Mouse (Mus musculus) limb, embryonic 11.5 days (tissue): ENCODE results near the gene Pkn3. TPM values are rescaled to one million over a fixed set of nuclear protein-coding genes. Genes with fewer than 3 reads are reported as not detected.

ENCODE experiments used
- ATAC-seq: fragments of 200-750 bp; cut with Nextera tagmentation; 2 replicates; pipeline ENCODE4 v1.8.0; 2017; ENCODE audit warnings: low read depth; ENCODE audit not compliant: insufficient number of reproducible peaks, low FRiP score, low TSS enrichment
- DNase-seq: peaks from one replicate; pipeline ENCODE4 v3.0.0-alpha.2; 2015; ENCODE audit warnings: low spot score
- H3K27ac ChIP-seq: fragments of 300-500 bp; sonication (generic); replicated peaks from 2 replicates; pipeline ENCODE4 v1.5.1; 2014; ENCODE audit warnings: low read depth, mild to moderate bottlenecking, low read length
- H3K27me3 ChIP-seq: fragments of 300-500 bp; sonication (generic); 2 replicates; pipeline ENCODE4 v1.6.1; 2014; ENCODE audit warnings: mild to moderate bottlenecking, low read length, mixed read lengths; ENCODE audit not compliant: control insufficient read depth, insufficient read depth
- H3K36me3 ChIP-seq: fragments of 300-500 bp; sonication (generic); 2 replicates; pipeline ENCODE4 v1.6.1; 2014; ENCODE audit warnings: mild to moderate bottlenecking, low read length, moderate library complexity, mixed read lengths; ENCODE audit not compliant: control insufficient read depth, insufficient read depth
- H3K4me1 ChIP-seq: fragments of 300-500 bp; sonication (generic); 2 replicates; pipeline ENCODE4 v1.6.1; 2014; ENCODE audit warnings: low read length, mixed read lengths; ENCODE audit not compliant: control insufficient read depth, insufficient read depth
- H3K4me2 ChIP-seq: fragments of 300-500 bp; sonication (generic); 2 replicates; pipeline ENCODE4 v1.6.1; 2014; ENCODE audit warnings: low read depth, mild to moderate bottlenecking, moderate library complexity; ENCODE audit not compliant: severe bottlenecking
- H3K4me3 ChIP-seq: fragments of 300-500 bp; sonication (generic); 2 replicates; pipeline ENCODE4 v1.5.1; 2014; ENCODE audit warnings: low read depth, low read length
- H3K9ac ChIP-seq: fragments of 300-500 bp; sonication (generic); 2 replicates; pipeline ENCODE4 v1.6.1; 2014; ENCODE audit warnings: mild to moderate bottlenecking, low read length
- H3K9me3 ChIP-seq: fragments of 300-500 bp; sonication (generic); 2 replicates; pipeline ENCODE4 v1.6.1; 2016; ENCODE audit warnings: low read length; ENCODE audit not compliant: control insufficient read depth
- WGBS: fragments of 180-500 bp; shearing (Covaris S2); extraction: QIAGEN DNeasy Blood & Tissue Kit; methylation state at CpG from one replicate; pipeline ENCODE4 v1.1.7; 2014; 5-methylcytosine and 5-hydroxymethylcytosine counted together
- polyA plus RNA-seq: library from polyadenylated mRNA; unstranded; fragments of >200 nt; fragmentation: Nextera tagmentation; extraction: Ambion mirVana; gene quantifications from 2 replicates; pipeline ENCODE4 v1.2.1, GENCODE M21; 2014

Gene Pkn3
- polyA plus RNA-seq, result 9.0 and 10.6 TPM in 2 replicates

DNA sequence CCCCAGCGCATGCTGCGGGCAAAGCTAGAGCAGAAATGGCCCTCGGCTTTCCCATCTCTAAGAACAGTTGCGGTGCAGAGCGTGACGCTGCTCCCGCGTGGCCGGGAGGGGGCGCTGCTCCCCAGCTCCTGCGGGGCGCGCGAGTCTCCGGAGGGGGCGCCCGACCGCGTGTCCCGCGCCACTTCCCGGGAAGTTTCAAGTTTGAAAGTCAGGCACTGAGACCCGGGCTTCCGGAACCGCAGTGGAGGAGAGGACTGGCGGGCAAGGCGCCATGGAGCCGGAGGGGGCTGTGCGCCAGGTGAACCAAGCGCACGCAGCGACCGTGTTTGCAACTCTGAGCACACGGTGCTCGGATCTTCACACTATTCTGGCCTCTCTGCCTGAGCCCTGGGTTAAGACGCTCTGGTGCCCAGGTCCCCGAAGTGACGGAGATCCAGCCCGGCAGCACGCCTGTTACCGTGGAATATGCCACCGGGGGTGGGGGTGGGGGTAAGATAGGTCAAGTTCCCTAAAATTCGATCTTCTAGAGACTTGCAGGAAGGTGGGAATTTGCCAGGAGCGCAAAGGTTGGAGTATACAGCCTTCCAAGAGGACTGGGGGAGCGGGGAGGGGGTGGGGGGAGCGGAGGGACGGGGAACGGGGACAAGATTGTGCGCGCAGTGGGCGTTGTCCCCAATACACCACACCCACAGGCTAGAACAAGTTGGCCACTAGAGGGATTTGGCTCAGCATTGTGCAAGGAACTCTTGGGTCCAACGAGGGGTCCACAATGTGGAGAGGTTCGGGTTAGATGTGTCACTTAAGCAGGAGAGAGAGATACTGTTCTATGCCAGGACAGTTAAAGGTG, at the start of gene Pkn3:
Gene Pkn3, plus strand, starts transcription at position 183 of the 847 bp plus-strand sequence.
- Histone ChIP-seq H3K4me3 (peak within 1 kb of the TSS; percentile 59), H3K27ac (peak within 1 kb of the TSS; percentile 79), H3K9ac (peak within 1 kb of the TSS; percentile 72), H3K4me2 (peak within 1 kb of the TSS; percentile 91), H3K36me3 (peaks cover 5% of the 10 kb centered on the region; the same call in 1 of the 2 replicates), H3K9me3 (no peaks in the 10 kb centered on the region), H3K27me3 (no peaks in the 10 kb centered on the region), H3K4me1 (peaks cover 11% of the 10 kb centered on the region)
- DNase-seq (peak; percentile 93), ATAC-seq (peak; percentile 72)
- WGBS, result under 1% methylated on average over 53 of the region's 53 CpGs

DNA sequence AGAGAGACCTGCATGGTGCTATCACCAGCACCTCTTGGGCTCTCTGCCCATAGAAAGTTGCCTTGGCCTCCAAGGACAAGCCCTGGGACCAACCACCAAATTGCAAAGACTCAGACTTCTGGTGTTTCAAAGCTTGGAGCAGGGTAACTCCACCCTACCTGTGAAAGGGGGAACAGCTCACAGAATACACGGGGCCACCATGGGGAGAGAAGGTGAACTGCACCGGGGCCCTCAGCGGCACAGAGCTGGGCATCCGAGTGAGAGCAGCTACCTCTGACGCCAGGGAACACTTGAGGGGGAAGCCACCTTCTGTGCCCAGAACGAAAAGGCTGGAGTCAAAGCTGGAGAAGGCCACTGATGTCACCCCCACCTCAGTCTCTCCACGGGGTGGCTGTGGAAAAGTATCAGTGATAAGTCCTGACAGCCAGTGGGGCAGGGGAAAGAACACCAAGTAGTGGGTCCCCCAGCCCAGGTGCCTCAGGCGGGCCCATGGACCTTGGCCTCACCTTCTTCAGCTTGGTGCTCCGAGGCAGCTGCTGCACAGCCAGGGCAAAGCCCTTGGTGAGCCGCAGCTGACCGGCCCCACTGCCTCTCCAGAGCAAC, 45.1 kb upstream of the Pkn3 start:
- no peak overlapping the region for H3K9ac ChIP-seq
- no peaks in the 10 kb centered on the region for H3K4me1 ChIP-seq
- no peak overlapping the region for H3K27ac ChIP-seq
- no peaks in the 10 kb centered on the region for H3K27me3 ChIP-seq
- DNase-seq (peak; percentile 30), ATAC-seq (no peak)
- H3K9me3 ChIP-seq, result no peaks in the 10 kb centered on the region
- peaks cover 27% of the 10 kb centered on the region for H3K36me3 ChIP-seq
- H3K4me3 ChIP-seq, result no peak overlapping the region
- no peak overlapping the region for H3K4me2 ChIP-seq
- WGBS, result 65% methylated on average over 11 of the region's 11 CpGs

DNA sequence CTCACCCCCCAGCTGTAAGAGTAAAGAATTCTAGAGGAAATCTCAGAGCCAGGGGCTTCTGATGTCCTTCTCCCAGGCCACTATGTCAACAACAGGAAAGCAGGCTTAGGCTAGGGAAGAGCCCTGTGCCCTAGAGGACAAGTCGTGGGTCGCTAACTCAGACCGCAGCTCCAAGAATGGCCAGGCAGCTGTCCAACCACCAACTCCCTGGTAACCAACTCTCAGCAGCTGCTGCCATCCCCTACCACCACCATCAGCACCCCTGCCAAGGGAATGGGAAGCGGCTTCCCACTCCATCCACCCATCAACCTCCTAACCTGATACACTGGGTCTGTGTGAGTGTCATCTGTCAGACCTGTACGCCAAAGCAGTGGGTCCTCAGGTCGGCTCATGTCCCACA, 44.5 kb upstream of the Pkn3 start:
- Histone ChIP-seq H3K4me1 (no peaks in the 10 kb centered on the region), H3K27me3 (no peaks in the 10 kb centered on the region), H3K36me3 (peaks cover 23% of the 10 kb centered on the region), H3K27ac (no peak overlapping the region), H3K4me2 (no peak overlapping the region), H3K9me3 (no peaks in the 10 kb centered on the region), H3K9ac (no peak overlapping the region), H3K4me3 (no peak overlapping the region)
- ATAC-seq, result no peak
- 81% methylated on average over 6 of the region's 6 CpGs for WGBS
- DNase-seq, result no peak

DNA sequence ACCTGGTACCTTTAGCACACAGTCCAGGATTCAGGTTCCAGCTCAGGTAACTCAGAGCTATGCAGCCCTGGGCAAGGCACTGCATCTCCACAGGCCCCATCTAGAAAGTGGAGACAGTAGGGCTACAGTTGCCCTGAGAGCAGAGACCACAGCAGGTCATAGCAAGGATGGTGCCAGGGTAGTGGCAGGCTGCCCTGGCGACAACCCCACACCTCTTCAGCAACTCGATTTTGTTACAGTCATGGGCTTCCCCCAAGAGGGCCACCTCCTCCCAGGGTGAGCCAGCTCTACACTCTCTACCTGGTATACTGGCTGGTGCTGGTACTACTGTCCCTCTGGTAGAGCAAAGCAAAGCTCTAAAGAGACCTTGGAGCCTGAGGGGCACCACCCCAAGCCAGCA, 39.7 kb upstream of the Pkn3 start:
- Histone ChIP-seq H3K4me1 (no peaks in the 10 kb centered on the region), H3K4me2 (no peak overlapping the region), H3K36me3 (no peaks in the 10 kb centered on the region), H3K9me3 (no peaks in the 10 kb centered on the region), H3K4me3 (no peak overlapping the region), H3K27me3 (no peaks in the 10 kb centered on the region), H3K27ac (no peak overlapping the region), H3K9ac (no peak overlapping the region)
- no peak for DNase-seq
- 93% methylated on average over 2 of the region's 2 CpGs for WGBS
- ATAC-seq, result no peak

DNA sequence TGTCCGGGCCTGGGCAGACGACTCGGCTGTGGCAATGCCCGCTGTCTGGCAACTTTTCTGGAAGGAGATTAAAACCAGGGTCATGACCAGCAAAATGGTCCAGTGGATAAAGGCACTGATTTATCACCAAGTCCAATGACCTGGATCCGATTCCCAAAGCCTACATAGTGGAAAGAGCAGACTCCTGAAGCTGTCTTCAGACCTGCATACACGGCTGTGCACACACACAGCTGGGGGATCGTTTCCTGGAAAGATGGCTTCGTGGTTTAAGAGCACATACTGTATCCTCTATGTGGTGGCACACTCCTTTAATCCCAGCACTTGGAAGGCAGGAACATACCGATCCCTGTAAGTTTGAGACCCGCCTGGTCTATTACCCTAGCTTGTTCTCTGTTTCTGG, 39.1 kb upstream of the Pkn3 start:
- ATAC-seq (no peak), DNase-seq (no peak)
- Histone ChIP-seq H3K27ac (no peak overlapping the region), H3K36me3 (no peaks in the 10 kb centered on the region), H3K4me3 (no peak overlapping the region), H3K27me3 (no peaks in the 10 kb centered on the region), H3K4me1 (no peaks in the 10 kb centered on the region), H3K9me3 (no peaks in the 10 kb centered on the region), H3K4me2 (no peak overlapping the region), H3K9ac (no peak overlapping the region)
- WGBS, result 93% methylated on average over 10 of the region's 10 CpGs

DNA sequence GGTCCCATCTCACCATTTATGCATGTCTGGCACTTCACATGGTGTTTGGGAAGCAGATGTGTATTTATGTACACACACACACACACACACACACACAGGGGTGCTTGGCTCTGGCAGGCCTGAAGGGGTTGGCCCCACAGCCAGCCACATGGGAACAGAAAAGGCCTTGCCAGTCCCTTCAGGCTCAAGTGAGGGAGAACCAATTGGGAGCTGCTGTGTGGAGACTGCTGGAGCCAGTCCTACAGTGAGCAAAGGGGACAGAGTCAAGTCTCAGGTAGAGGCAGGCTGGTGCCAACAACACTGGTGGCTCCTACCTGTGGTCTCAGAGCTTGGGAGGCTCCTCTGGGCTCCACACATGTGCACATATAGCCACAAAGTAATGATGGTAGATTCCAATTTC, 37.8 kb upstream of the Pkn3 start:
- H3K27me3 ChIP-seq, result no peaks in the 10 kb centered on the region
- H3K36me3 ChIP-seq, result no peaks in the 10 kb centered on the region
- no peak overlapping the region for H3K27ac ChIP-seq
- H3K9me3 ChIP-seq, result no peaks in the 10 kb centered on the region
- no peak for ATAC-seq
- no peak for DNase-seq
- H3K4me3 ChIP-seq, result no peak overlapping the region
- H3K4me2 ChIP-seq, result no peak overlapping the region
- H3K9ac ChIP-seq, result no peak overlapping the region
- no peaks in the 10 kb centered on the region for H3K4me1 ChIP-seq

DNA sequence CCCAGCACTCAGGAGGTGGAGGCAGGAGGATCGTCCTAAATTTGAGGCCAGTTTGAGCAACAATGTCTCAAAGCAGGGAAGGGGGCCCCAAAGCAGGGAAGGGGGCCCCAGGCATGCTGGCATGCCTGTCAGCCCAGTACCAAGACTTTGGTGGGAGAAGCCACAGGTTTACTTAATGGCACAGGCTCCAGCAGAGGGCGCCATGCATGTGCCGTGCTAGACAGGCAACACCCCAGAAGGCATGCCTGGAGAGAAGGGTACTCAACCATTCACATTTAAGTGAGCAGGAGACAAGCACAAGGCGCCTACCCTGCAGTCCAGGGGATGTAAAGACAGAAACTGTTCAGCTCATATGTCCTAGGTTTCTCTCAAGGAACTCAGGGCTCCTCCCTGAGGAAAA, 35.0 kb upstream of the Pkn3 start:
- DNase-seq (peak; percentile 87), ATAC-seq (no peak)
- Histone ChIP-seq H3K36me3 (no peaks in the 10 kb centered on the region), H3K4me1 (no peaks in the 10 kb centered on the region), H3K9ac (no peak overlapping the region; the same call in 1 of the 2 replicates), H3K4me3 (no peak overlapping the region), H3K27me3 (no peaks in the 10 kb centered on the region), H3K4me2 (no peak overlapping the region), H3K9me3 (no peaks in the 10 kb centered on the region), H3K27ac (no peak overlapping the region)
- WGBS, result 10% methylated on average over 4 of the region's 4 CpGs

DNA sequence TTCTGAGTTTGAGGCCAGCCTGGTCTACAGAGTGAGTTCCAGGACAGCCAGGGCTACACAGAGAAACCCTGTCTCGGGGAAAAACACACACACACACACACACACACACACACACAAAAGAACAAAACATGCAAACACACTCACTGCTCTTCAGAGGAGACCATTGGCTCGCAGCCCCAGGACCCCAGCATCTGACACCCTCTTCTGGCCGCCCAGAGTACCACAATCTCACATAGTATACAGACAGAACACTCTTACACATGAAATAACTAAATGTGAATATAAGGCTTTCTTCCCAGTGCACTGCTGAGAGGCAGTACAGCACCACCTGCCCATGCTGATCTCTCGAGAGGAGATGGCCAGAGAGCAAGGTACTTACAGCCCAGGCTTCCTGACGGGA, 32.9 kb upstream of the Pkn3 start:
- Histone ChIP-seq H3K36me3 (no peaks in the 10 kb centered on the region), H3K27me3 (no peaks in the 10 kb centered on the region), H3K9me3 (no peaks in the 10 kb centered on the region), H3K4me3 (no peak overlapping the region), H3K27ac (no peak overlapping the region), H3K4me1 (no peaks in the 10 kb centered on the region), H3K4me2 (no peak overlapping the region), H3K9ac (no peak overlapping the region)
- ATAC-seq, result no peak
- WGBS, result 88% methylated on average over 5 of the region's 5 CpGs
- DNase-seq, result no peak
